Mouse (Mus musculus): Measurements from ENCODE around the gene Moap1. TPM values are rescaled to one million over a fixed set of nuclear protein-coding genes. Genes with fewer than 3 reads are reported as not detected.
A peak's percentile ranks its signal among the peaks of the same experiment; 100 is the strongest.

Gene Moap1
- total RNA-seq, 2 experiments from 2014 or later = 33.1 to 34.5 TPM

- DNase-seq (ENCODE audit: low spot score in 2 of 2) = no peak
These were observed 349 bp downstream of the Moap1 start for GRCm38 (mm10) chr12:102743036-102743588.

DNA sequence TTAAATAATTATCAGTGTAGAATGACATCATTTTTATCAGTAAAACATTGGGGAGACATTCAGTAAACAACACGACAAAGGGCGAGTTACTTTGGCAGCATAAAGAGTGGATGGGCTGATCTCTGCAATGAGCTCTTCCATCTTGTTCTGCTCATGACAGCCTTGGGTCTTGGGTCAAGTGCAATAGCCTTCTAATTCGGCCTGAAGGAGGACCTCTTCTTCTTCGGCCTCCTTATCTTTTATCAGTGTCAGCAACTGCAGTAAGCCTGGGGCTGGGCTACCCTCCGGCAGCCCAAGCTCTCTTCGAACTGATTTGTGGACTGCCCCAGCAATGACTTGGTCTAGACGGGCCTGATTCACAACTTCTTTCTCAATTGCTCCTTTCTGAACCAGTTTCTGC is 1.4 kb downstream of the Moap1 start:
- DNase-seq (ENCODE audit: low spot score in 2 of 2) = no peak

DNA sequence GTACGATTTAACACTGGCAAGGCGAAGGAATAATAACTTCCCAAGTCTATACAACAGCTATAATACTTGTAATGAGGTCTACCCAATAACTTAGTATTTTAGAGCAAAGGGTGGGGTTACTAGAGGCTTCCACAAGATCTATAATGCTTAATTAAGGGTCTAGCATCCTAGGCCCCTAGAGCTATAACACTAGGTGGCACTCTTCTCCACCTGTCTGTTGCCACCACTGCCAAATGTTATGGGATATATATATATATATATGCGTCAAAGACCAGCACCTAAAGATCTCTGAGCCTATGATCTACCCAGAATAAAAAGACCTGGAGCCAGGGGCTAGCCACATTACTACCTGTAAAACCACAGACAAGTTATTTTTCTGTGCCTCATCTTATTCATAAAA is 3.2 kb downstream of the Moap1 start:
- DNase-seq (ENCODE audit: low spot score in 2 of 2) = no peak

GRCm38 (mm10) chr12:102739096-102739495 is 4.4 kb downstream of the Moap1 start:
- no peak for DNase-seq (ENCODE audit: low spot score in 2 of 2)

GRCm38 (mm10) chr12:102733381-102733780 is 10.1 kb downstream of the Moap1 start:
- peak; percentile 33 to 38 for DNase-seq (ENCODE audit: low spot score in 2 of 2)

- DNase-seq (ENCODE audit: low spot score in 2 of 2) = no peak
These were observed 12.5 kb downstream of the Moap1 start for GRCm38 (mm10) chr12:102730798-102731619.

- peak; percentile 64 to 66 for DNase-seq (ENCODE audit: low spot score in 2 of 2)
These were observed 13.3 kb downstream of the Moap1 start for GRCm38 (mm10) chr12:102729855-102730797.

GRCm38 (mm10) chr12:102725761-102726175 is 17.7 kb downstream of the Moap1 start:
- no peak for DNase-seq (ENCODE audit: low spot score in 2 of 2)

DNA sequence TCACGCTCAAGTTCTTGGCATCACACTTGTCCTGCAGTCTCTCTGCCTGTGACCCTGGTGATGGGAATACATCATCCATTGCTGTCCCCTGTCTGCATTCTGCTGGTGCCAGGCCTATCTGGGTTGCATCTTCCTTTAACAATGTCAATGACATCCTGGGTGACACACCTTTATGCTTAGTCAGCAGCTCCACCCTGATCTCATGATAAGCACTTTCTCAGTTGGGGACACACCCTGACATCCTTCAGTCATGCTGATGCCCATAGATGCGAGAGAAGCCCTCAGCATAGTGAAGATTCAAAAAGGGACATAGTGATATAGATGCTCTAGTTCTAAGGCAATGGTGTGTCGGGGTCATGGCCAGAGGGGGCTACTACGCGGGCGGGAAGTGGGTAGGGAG is 18.3 kb downstream of the Moap1 start:
- no peak for DNase-seq (ENCODE audit: low spot score in 2 of 2)

DNA sequence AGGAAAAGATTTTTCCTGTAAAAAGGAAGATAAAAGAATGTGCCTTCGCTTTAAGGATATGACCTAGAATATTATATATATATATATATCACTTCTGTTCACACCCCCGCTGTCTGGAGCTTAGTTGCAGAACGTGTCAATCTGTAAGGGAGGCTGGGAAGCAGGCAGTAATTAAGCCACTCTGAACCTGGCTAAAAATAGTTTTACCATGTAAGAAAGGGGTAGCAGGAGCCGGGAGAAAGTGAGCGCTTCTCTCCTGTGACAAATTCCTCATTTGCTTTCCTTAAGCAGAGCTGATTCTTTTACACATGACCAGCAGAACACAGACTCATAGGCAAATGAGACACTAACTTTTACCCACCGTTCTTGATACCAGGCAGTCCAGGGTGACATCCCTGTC is 19.6 kb downstream of the Moap1 start:
- peak; percentile 42 to 50 for DNase-seq (ENCODE audit: low spot score in 2 of 2)

DNA sequence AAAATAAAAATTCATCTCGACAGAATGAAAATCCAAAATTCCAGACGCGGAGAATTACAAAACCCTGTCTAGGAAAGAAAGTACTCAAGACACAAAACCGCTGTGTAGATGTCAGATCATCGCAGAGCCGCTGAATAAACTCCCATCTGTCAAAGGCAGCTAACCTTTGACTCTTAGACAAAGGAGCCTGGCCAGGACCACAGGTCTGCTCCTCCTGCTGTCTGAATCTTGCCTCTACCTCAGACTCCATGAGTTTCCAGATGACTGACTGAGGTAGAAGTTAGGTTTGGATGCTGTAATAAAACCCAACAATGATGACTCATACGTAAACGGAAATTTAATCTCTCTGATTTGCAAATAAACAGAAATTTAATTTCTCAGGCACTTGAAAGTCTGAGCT is 20.5 kb downstream of the Moap1 start:
- DNase-seq (ENCODE audit: low spot score in 2 of 2) = no peak

DNA sequence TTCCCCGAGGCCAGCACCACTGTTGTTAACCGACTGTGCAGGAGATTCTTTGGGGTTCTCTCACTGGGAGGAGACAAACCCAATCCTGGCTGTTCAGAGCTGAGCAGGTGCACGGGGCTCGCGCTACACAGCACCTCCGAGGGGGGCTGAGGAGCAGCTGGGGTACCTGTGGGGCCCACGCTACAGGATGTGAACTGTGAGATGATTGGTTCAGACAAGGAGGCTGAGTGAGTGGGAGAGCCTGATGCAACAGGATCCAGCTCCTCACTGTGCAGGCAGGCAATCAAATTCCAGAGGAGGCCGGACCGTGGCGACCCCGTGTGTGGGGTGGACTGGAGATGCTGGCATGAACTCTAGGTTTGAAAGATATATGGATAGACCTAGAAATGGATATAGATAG is 21.0 kb downstream of the Moap1 start:
- no peak for DNase-seq (ENCODE audit: low spot score in 2 of 2)

GRCm38 (mm10) chr12:102719552-102720315 is 23.7 kb downstream of the Moap1 start:
- peak in 1 of 2 experiments; percentile 50 for DNase-seq (ENCODE audit: low spot score in 2 of 2)

- no peak for DNase-seq (ENCODE audit: low spot score in 2 of 2)
These were observed 28.6 kb downstream of the Moap1 start for GRCm38 (mm10) chr12:102714654-102715395.

GRCm38 (mm10) chr12:102714116-102714515 is 29.3 kb downstream of the Moap1 start:
- DNase-seq (ENCODE audit: low spot score in 2 of 2) = no peak

DNA sequence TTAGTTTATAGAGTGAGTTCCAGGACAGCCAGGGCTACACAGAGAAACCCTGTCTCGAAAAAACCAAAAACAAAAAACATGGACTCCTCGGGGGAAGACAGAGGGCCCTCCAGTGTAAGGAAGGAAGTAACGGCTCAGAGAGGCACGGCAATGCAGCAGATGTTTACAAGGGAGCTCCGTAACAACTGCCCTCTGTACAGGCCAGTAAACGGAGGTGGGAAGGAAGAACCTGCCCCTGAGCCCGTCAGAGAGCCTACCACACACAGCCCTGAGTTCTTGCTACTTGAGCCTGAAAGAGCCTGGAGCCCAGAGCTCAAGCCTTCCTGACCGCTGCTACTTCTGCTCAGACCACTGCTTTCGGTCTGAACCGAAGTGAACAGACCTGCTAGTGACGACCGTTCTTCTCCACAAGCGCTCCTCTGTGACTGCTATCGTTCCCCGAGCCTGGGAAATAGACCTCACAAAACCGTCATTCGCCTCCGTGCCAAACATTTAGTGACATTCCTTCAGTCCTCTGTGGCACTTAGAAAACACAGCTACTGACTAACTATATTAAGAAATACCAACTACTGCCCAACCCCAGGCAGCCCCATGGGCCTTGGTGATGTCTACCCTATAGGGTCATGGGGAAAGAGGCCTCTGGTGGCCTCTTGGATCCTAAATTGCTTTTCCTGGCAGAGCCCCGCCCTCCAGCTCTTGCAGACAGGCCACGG is 30.2 kb downstream of the Moap1 start:
- no peak for DNase-seq (ENCODE audit: low spot score in 2 of 2)

DNA sequence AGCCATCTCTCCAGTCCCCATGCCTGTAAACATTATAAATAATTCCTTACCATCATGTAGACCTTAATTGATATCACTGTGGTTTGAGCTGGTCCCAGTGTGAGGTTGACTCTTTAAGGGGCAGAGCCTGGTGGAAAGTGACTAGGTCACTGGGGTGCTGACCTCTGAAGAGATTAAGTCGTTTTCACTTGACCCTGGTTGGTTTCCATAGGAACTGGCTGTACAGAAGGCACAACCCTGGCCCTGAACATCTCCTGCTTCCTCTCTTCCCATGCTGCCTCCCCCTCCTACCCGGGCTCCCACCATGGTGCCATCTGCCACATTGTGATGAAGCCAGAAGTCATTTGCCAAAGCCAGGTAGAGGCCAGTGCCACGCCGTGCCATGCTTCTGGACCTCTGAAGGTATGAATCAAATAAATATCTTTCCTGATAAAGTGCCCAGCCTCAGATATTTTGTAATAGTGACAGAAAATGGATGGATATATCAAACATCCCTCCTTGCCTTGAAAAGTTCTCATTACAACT is 32.5 kb downstream of the Moap1 start:
- no peak for DNase-seq (ENCODE audit: low spot score in 2 of 2)

GRCm38 (mm10) chr12:102709896-102710295 is 33.6 kb downstream of the Moap1 start:
- no peak for DNase-seq (ENCODE audit: low spot score in 2 of 2)

- DNase-seq (ENCODE audit: low spot score in 2 of 2) = no peak
These were observed 35.2 kb downstream of the Moap1 start for GRCm38 (mm10) chr12:102708220-102708619.
